Mouse (Mus musculus) kidney, embryonic 14.5 days (tissue): ENCODE data around the gene Ncoa1. TPM values are rescaled to one million over a fixed set of nuclear protein-coding genes. Genes with fewer than 3 reads are reported as not detected.

Experiments
- ATAC-seq: fragments of 200-750 bp; cut with Nextera tagmentation; 2 replicates; pipeline ENCODE4 v1.8.0; 2017; ENCODE audit warnings: moderate number of reproducible peaks, mild to moderate bottlenecking, moderate TSS enrichment, moderate library complexity; ENCODE audit not compliant: low FRiP score, low TSS enrichment
- H3K27ac ChIP-seq: fragments of 300-500 bp; sonication (generic); 2 replicates; pipeline ENCODE4 v1.5.1; 2014; ENCODE audit warnings: low read depth, mild to moderate bottlenecking, low read length, moderate library complexity, mixed read lengths
- H3K27me3 ChIP-seq: fragments of 300-500 bp; sonication (generic); 2 replicates; pipeline ENCODE4 v1.6.1; 2014; ENCODE audit warnings: mild to moderate bottlenecking, low read length; ENCODE audit not compliant: control insufficient read depth, insufficient read depth
- H3K36me3 ChIP-seq: fragments of 300-500 bp; sonication (generic); 2 replicates; pipeline ENCODE4 v1.6.1; 2014; ENCODE audit warnings: low read length, mixed read lengths; ENCODE audit not compliant: control insufficient read depth, insufficient read depth
- H3K4me1 ChIP-seq: fragments of 300-500 bp; sonication (generic); 2 replicates; pipeline ENCODE4 v1.6.1; 2014; ENCODE audit warnings: low read length, mixed read lengths; ENCODE audit not compliant: control insufficient read depth, insufficient read depth
- H3K4me2 ChIP-seq: fragments of 300-500 bp; sonication (generic); replicated peaks from 2 replicates; pipeline ENCODE4 v1.6.1; 2014; ENCODE audit warnings: low read depth, mild to moderate bottlenecking, low read length
- H3K4me3 ChIP-seq: fragments of 300-500 bp; sonication (generic); 2 replicates; pipeline ENCODE4 v1.5.1; 2014; ENCODE audit warnings: mild to moderate bottlenecking, low read length
- H3K9ac ChIP-seq: fragments of 300-500 bp; sonication (generic); 2 replicates; pipeline ENCODE4 v1.6.1; 2014; ENCODE audit warnings: low read depth, mild to moderate bottlenecking, low read length, moderate library complexity
- H3K9me3 ChIP-seq: fragments of 300-500 bp; sonication (generic); 2 replicates; pipeline ENCODE4 v1.6.1; 2016; ENCODE audit warnings: low read length; ENCODE audit not compliant: control insufficient read depth
- WGBS: fragments of 180-500 bp; shearing (Covaris S2); extraction: QIAGEN DNeasy Blood & Tissue Kit; methylation state at CpG from one replicate; pipeline ENCODE4 v1.1.7; 2014; 5-methylcytosine and 5-hydroxymethylcytosine counted together
- polyA plus RNA-seq: library from polyadenylated mRNA; unstranded; fragments of >200 nt; fragmentation: Nextera tagmentation; extraction: Ambion mirVana; gene quantifications from 2 replicates; pipeline ENCODE4 v1.2.1, GENCODE M21; 2014

Gene Ncoa1
- polyA plus RNA-seq, 1 experiment from 2014 or later: 10.6 TPM

DNA sequence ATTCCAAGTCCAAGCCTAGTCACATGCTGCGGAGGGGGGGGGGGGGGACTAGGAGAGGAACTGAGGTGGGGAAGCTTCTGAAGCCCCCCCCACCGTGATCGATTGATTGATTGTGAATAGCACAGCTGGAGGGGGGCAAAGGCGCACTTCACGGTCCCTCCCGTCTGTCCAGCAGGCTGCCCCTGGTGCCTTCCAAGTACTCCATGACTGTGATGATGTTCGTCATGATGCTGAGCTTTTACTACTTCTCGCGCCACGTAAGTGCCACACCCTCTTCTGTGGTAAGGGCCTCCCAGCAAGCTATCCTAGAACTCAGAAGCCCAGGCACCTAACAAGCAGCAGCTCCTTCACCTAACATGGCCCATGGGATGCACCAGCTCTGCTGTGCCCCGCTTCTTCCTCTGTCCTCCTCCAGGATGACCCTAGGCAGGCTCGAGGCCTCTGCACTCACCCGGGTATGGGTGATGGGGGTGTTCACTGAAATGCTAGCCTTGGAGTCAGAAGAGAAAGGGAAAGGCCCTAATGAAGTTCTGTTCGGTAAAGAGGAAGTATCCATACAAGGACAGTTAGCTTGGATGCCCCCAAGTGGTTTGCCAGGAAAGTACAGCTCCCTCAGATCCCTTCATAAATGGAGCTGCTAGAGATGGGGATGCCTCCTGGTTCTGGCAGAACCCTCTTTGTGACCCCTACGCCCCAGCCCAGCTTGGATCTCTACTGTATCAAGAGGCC lies 268.4 kb downstream of the Ncoa1 start:
- Histone ChIP-seq H3K9ac (no peak overlapping the region), H3K36me3 (peaks cover 57% of the 10 kb centered on the region; the same call in 1 of the 2 replicates), H3K4me1 (0 out of 2 replicates have a peak, but pooled peaks cover 6% of the 10 kb centered on the region), H3K4me3 (no peak overlapping the region), H3K27ac (no peak overlapping the region), H3K9me3 (no peaks in the 10 kb centered on the region), H3K27me3 (no peaks in the 10 kb centered on the region), H3K4me2 (no peak overlapping the region)
- ATAC-seq: no peak
- 84% methylated on average over 13 of the region's 15 CpGs for WGBS

DNA sequence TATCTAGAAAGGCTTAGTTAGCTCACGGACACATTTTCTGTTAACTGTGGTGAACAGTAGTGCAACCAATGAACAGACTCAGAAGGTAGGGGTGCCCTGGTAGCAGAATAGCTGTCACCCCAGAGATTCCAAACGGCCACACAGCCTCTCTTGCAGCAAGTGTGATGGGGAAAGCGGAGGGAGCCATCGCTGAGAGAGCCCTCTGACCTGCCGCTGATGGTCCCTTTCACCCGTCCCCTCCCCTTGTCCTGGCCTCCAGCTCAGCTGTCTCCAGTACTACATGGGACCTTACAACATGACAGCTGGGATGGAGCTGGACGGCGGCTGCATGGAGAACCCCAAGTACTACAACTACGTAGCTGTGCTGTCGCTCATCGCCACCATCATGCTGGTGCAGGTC lies 270.9 kb downstream of the Ncoa1 start:
- H3K27ac ChIP-seq: no peak overlapping the region
- H3K36me3 ChIP-seq: peaks cover 37% of the 10 kb centered on the region; the same call in 1 of the 2 replicates
- ATAC-seq: no peak
- H3K4me1 ChIP-seq: no peaks in the 10 kb centered on the region
- no peak overlapping the region for H3K4me3 ChIP-seq
- H3K9ac ChIP-seq: no peak overlapping the region
- H3K9me3 ChIP-seq: no peaks in the 10 kb centered on the region
- H3K4me2 ChIP-seq: no peak overlapping the region
- H3K27me3 ChIP-seq: no peaks in the 10 kb centered on the region
- 94% methylated on average over 11 of the region's 11 CpGs for WGBS

DNA sequence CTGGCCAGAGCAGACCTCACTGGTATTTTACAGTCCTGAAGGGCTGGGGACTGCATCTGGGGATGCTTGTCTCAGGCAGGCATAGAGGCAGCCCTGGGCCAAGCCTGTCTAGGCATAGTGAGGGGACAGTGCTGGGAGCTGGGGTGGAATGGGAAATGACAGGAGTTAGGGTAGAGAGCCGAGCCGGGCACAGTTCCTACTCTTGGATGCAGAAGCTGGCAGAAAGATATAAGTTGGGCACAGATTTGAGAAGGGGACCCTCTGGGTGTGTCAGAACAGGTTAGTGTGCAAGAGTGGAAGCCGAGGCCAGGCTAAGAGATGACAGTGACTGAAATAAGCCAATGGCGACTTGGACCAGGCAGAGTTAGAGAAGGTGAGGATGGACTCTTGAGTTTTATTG lies 274.8 kb downstream of the Ncoa1 start:
- WGBS: 95% methylated on average over 4 of the region's 4 CpGs
- no peaks in the 10 kb centered on the region for H3K9me3 ChIP-seq
- H3K9ac ChIP-seq: no peak overlapping the region
- H3K4me3 ChIP-seq: no peak overlapping the region
- peaks cover 18% of the 10 kb centered on the region; the same call in 1 of the 2 replicates for H3K36me3 ChIP-seq
- H3K27me3 ChIP-seq: no peaks in the 10 kb centered on the region
- no peaks in the 10 kb centered on the region for H3K4me1 ChIP-seq
- ATAC-seq: no peak; the same call in 1 of the 2 replicates
- no peak overlapping the region for H3K4me2 ChIP-seq
- H3K27ac ChIP-seq: no peak overlapping the region

DNA sequence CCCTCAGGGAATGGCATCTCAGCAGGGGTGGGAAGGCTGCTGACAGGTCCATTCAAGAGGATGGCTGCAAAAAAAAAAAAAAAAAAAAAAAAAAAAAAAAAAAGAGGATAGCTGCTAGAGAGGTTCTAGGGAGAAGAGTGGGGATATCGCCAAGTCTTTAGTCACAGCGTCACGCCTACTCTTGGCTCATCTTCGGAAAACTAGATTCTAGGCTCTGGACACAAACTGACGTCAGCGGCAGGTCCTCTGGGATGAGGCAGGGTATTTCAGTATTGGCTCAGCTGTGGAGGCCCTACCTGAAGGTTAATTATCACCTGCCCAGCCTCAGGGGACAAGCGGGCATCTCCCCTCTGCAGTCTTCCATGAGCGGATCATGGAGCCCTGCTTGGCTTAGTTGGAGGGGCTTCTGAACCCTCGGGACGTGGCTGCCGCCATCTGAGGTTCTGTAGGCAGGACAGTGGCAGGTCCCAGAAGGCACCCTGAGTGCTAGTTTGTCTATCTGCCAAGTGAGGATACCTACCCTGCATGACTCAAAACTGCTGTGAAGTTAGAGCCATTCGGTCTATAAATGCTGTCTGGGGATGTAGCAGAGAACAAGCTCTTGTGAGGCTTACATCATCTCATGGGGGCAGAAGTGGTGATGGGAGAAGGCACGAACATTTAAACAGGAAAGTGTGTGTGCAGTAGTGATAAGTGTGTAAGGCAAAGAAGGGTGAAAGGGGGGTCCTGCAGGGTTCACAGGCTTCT lies 275.4 kb downstream of the Ncoa1 start:
- Histone ChIP-seq H3K4me2 (no peak overlapping the region), H3K9me3 (no peaks in the 10 kb centered on the region), H3K36me3 (peaks cover 17% of the 10 kb centered on the region; the same call in 1 of the 2 replicates), H3K4me3 (no peak overlapping the region), H3K27ac (no peak overlapping the region), H3K27me3 (no peaks in the 10 kb centered on the region), H3K9ac (no peak overlapping the region), H3K4me1 (no peaks in the 10 kb centered on the region)
- no peak for ATAC-seq
- WGBS: 91% methylated on average over 13 of the region's 13 CpGs

DNA sequence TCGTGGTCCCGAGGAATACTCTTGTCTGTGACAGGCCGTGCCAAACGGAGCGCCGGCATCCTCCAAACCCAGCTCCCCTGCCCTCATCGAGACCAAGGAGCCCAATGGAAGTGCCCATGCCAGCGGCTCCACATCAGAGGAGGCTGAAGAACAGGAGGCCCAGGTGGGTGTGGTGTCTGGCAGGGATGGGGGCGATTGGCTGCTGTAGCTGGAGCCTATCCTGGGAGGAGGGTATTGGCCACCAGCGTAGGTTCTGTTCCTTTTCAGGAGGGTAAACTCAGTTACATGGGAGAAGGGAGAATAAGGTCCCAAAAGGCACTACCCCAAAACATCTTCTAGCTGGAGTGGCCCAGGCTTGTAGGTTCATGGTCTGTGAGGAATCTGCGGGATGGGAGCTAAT lies 277.7 kb downstream of the Ncoa1 start:
- Histone ChIP-seq H3K4me3 (no peak overlapping the region), H3K4me1 (no peaks in the 10 kb centered on the region), H3K36me3 (peaks cover 8% of the 10 kb centered on the region; the same call in 1 of the 2 replicates), H3K27ac (no peak overlapping the region), H3K27me3 (no peaks in the 10 kb centered on the region), H3K9ac (no peak overlapping the region), H3K9me3 (no peaks in the 10 kb centered on the region), H3K4me2 (no peak overlapping the region)
- no peak for ATAC-seq
- WGBS: 96% methylated on average over 11 of the region's 11 CpGs

DNA sequence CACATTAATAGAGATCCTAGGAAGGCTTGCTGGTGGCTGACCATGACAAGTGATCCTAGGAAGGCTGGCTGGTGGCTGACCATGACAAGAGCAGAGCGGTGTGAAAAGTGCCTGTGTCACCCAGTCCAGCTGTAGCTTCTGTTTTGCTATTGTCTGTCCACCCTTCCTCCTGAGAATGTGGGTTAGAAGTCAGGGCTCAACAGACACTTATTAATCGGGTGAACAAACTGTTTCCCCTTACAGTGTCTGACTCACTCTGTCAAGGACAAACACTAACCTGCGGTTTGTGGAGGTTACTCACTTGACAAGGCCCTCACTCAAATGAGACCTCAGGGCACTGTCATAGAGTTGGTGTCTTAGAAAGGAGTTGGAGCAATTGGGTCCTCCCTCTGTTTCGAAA lies 278.3 kb downstream of the Ncoa1 start:
- Histone ChIP-seq H3K4me1 (no peaks in the 10 kb centered on the region), H3K27ac (no peak overlapping the region), H3K27me3 (no peaks in the 10 kb centered on the region), H3K36me3 (peaks cover 5% of the 10 kb centered on the region; the same call in 1 of the 2 replicates), H3K4me2 (no peak overlapping the region), H3K9me3 (no peaks in the 10 kb centered on the region), H3K4me3 (no peak overlapping the region), H3K9ac (no peak overlapping the region)
- no peak for ATAC-seq
- WGBS: 91% methylated on average over 4 of the region's 4 CpGs

Other genes with a start within 250 kb of the Ncoa1 start
- gene Ptrhd1, start 243.2 kb downstream of the Ncoa1 start, polyA plus RNA-seq: 7.6 and 8.8 TPM in 2 replicates
- 12.0 and 15.4 TPM in 2 replicates for gene Cenpo, start 242.9 kb downstream of the Ncoa1 start, polyA plus RNA-seq
- gene Itsn2, start 115.5 kb upstream of the Ncoa1 start, polyA plus RNA-seq: 33.0 and 46.8 TPM in 2 replicates
- gene Gm3625, start 115.7 kb upstream of the Ncoa1 start, polyA plus RNA-seq: not detected in 2 replicates